Mouse (Mus musculus) ES-Bruce4 (cell line): Measurements from ENCODE around the gene Osbpl2.

Experiments used
- CTCF ChIP-seq: IDR thresholded peaks from one replicate; pipeline ENCODE4 v1.8.1; 2011; ENCODE audit warnings: low read depth, low read length
- EP300 ChIP-seq: IDR thresholded peaks from 2 replicates; pipeline ENCODE4 v1.6.1; 2011; ENCODE audit warnings: low read depth, low read length; ENCODE audit not compliant: insufficient read depth
- POLR2A ChIP-seq: IDR thresholded peaks from one replicate; pipeline ENCODE4 v1.8.1; 2011; ENCODE audit warnings: low read length; ENCODE audit not compliant: insufficient read depth

DNA sequence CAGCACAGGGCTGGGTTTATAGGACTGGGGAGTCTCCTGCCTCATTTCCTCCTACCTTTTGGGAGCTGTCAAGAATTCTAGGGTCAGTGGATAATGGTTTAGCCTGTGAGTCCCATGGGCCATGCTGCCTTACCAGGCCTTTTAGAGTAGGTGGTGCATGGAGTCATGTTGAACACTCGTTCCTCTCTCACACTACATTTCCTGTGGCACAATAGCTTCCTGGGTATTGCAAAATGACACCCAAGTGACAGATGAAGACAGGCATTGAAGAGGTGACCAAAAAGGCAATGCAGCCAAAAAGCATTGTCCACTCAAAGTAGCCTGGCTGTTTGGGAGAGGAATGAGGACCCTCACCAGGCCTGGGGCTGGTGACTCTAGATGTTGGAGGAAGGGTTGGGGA lies 8.6 kb downstream of the Osbpl2 start:
- no peak for TF ChIP-seq CTCF
- no peak for TF ChIP-seq POLR2A
- TF ChIP-seq EP300 = no peak
